Mouse (Mus musculus): ENCODE data around the gene Pink1.
A peak's percentile ranks its signal among the peaks of the same experiment; 100 is the strongest.

GRCm38 (mm10) chr4:138326077-138326695, at the start of gene Pink1:
- TF ChIP-seq CTCF (IDR thresholded peaks at IDR 0.05; ENCODE audit: low read depth, low read length) = peak; percentile 90
- TF ChIP-seq GATA1 (IDR thresholded peaks at IDR 0.05; ENCODE audit: borderline replicate concordance, low read length) = no peak
- TF ChIP-seq POLR2AphosphoS5 (IDR thresholded peaks at IDR 0.05; ENCODE audit: insufficient replicate concordance, low read depth, low read length) = no peak
- no peak for TF ChIP-seq TAL1 (conservative IDR thresholded peaks at IDR 0.05; ENCODE audit: low read depth, low read length)
- no peak for TF ChIP-seq GATA2 (IDR thresholded peaks at IDR 0.05; ENCODE audit: borderline replicate concordance, low read depth, low read length)

Measured in G1E (cell line).